Mouse (Mus musculus) neural tube, embryonic 14.5 days (tissue): ENCODE data around the gene Cd274. TPM values are rescaled to one million over a fixed set of nuclear protein-coding genes. Genes with fewer than 3 reads are reported as not detected.
A peak's percentile ranks its signal among the peaks of the same experiment; 100 is the strongest.

Source experiments
- ATAC-seq: fragments of 200-750 bp; cut with Nextera tagmentation; 2 replicates; pipeline ENCODE4 v1.8.0; 2017; ENCODE audit warnings: low read depth, mild to moderate bottlenecking, moderate TSS enrichment, moderate library complexity
- H3K27ac ChIP-seq: fragments of 300-500 bp; sonication (generic); 2 replicates; pipeline ENCODE4 v1.5.1; 2014; ENCODE audit warnings: low read depth, mild to moderate bottlenecking, control low read depth, low read length, moderate library complexity, mixed read lengths
- H3K27me3 ChIP-seq: fragments of 300-500 bp; sonication (generic); 2 replicates; pipeline ENCODE4 v1.6.1; 2014; ENCODE audit warnings: low read length; ENCODE audit not compliant: control insufficient read depth, insufficient read depth
- H3K36me3 ChIP-seq: fragments of 300-500 bp; sonication (generic); 2 replicates; pipeline ENCODE4 v1.6.1; 2014; ENCODE audit warnings: low read length, mixed read lengths; ENCODE audit not compliant: control insufficient read depth, insufficient read depth
- H3K4me1 ChIP-seq: fragments of 300-500 bp; sonication (generic); 2 replicates; pipeline ENCODE4 v1.6.1; 2014; ENCODE audit warnings: low read length; ENCODE audit not compliant: control insufficient read depth, insufficient read depth
- H3K4me2 ChIP-seq: fragments of 300-500 bp; sonication (generic); 2 replicates; pipeline ENCODE4 v1.6.1; 2014; ENCODE audit warnings: mild to moderate bottlenecking, low read depth, low read length, control low read depth
- H3K4me3 ChIP-seq: fragments of 300-500 bp; sonication (generic); 2 replicates; pipeline ENCODE4 v1.5.1; 2014; ENCODE audit warnings: low read depth, low read length, control low read depth, mixed read lengths
- H3K9ac ChIP-seq: fragments of 300-500 bp; sonication (generic); replicated peaks from 2 replicates; pipeline ENCODE4 v1.6.1; 2014; ENCODE audit warnings: low read depth, mild to moderate bottlenecking, control low read depth, low read length, mixed read lengths
- H3K9me3 ChIP-seq: fragments of 300-500 bp; sonication (generic); 2 replicates; pipeline ENCODE4 v1.6.1; 2016; ENCODE audit warnings: low read length; ENCODE audit not compliant: control insufficient read depth
- WGBS: fragments of 180-500 bp; shearing (Covaris S2); extraction: QIAGEN DNeasy Blood & Tissue Kit; methylation state at CpG from one replicate; pipeline ENCODE4 v1.1.7; 2014; 5-methylcytosine and 5-hydroxymethylcytosine counted together
- polyA plus RNA-seq: library from polyadenylated mRNA; unstranded; fragments of >200 nt; fragmentation: Nextera tagmentation; extraction: Ambion mirVana; gene quantifications from 2 replicates; pipeline ENCODE4 v1.2.1, GENCODE M21; 2014

Gene Cd274
- polyA plus RNA-seq, 1 experiment from 2014 or later = 0.95 TPM

DNA sequence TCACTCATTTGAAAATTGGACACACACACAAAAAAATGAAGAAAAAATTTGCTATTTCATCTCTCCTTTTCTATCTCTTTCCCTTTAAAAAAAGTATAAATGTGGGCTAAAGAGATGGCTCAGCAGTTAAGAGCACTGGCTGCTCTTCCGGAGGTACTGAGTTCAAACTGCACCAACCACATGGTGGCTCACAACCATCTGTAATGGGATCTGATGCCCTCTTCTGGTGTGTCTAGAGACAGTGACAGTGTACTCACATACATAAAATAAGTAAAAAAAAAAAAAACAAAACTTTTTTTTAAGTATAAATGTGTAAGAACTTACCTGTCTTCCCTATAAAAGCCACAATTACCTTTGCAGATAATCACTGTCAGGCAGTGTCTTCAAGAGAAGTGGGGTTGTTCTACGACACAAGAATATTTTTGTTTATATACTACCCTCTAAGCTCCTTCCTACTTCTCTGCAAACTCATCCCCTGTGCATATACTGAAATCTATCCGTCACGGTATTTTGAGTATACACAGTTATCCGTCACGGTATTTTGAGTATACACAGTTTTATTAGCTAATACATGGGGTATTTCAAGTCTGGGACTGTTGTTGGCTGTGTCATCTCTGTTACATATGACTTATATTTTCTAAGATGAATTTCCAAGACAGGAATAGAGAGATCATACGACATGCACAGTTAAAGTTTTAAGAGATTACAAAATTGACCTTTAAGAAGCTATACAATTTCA lies 3.5 kb downstream of the Cd274 start:
- H3K4me1 ChIP-seq = peaks cover 4% of the 10 kb centered on the region; the same call in 1 of the 2 replicates
- no peak overlapping the region for H3K27ac ChIP-seq
- H3K27me3 ChIP-seq = no peaks in the 10 kb centered on the region
- H3K4me2 ChIP-seq = no peak overlapping the region
- no peak for ATAC-seq
- 92% methylated on average over 7 of the region's 7 CpGs for WGBS
- H3K9me3 ChIP-seq = no peaks in the 10 kb centered on the region
- no peak overlapping the region for H3K4me3 ChIP-seq
- H3K36me3 ChIP-seq = no peaks in the 10 kb centered on the region
- H3K9ac ChIP-seq = no peak overlapping the region

DNA sequence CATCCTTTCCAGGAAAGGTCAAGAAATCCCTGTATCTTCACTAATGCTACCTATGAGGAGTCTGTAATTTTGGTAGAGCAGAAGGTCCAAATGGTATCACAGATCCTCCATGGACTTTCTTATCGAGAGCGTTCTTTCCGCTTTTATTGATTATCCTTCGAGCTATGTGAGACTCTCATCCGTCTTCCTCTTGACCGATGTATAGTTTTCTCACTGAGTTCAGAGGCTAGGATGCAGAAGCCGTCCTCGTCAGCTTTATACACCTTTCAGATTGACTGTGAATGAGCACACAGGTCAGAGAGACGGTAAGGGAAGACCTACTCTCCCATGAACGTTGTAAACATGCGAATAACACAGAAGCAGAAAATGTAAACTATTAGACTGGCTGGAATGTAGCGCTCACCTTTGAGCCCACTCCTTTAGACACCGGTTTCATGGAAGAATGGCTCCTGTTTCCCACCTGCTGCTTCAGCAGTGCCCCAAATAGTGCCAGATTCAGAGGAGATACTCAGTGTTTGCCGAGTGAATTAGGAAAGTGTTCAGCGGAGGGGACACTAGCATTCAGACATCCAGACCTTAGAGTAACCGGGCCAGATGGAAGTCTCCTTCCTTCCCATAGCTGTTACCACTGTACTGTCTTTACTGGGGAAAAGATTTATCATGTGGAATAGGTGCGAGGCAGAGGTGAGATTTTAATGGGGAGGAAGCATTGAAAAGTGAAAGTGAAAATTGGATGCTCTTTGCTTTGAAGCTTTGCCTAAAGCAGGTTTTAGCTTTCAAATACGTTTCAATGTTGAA lies 4.2 kb downstream of the Cd274 start:
- no peak for ATAC-seq
- no peaks in the 10 kb centered on the region for H3K9me3 ChIP-seq
- H3K27me3 ChIP-seq = no peaks in the 10 kb centered on the region
- H3K27ac ChIP-seq = no peak overlapping the region
- no peak overlapping the region for H3K4me3 ChIP-seq
- WGBS = 82% methylated on average over 18 of the region's 18 CpGs
- H3K4me2 ChIP-seq = no peak overlapping the region
- H3K4me1 ChIP-seq = peaks cover 4% of the 10 kb centered on the region; the same call in 1 of the 2 replicates
- no peaks in the 10 kb centered on the region for H3K36me3 ChIP-seq
- H3K9ac ChIP-seq = no peak overlapping the region

DNA sequence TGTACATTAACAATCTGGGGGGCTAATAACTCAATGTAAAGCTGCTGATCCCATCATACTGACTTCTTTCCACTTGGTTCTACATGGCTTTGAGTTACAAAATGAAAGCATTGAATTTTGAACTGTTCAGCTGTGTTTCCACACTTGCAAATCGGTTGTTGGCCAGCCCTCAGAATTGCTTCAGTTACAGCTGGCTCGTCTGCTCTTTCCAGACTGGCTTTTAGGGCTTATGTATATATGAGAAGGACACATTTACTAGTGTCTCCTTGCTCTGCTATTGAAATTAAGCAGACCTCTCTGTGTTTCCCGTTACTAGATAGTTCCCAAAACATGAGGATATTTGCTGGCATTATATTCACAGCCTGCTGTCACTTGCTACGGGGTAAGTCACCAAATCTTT lies 4.9 kb downstream of the Cd274 start:
- no peak overlapping the region for H3K9ac ChIP-seq
- no peak overlapping the region for H3K4me3 ChIP-seq
- H3K4me1 ChIP-seq = peaks cover 4% of the 10 kb centered on the region; the same call in 1 of the 2 replicates
- H3K27ac ChIP-seq = no peak overlapping the region
- WGBS = 85% methylated on average over 4 of the region's 4 CpGs
- H3K36me3 ChIP-seq = no peaks in the 10 kb centered on the region
- no peak for ATAC-seq
- H3K4me2 ChIP-seq = no peak overlapping the region
- no peaks in the 10 kb centered on the region for H3K27me3 ChIP-seq
- H3K9me3 ChIP-seq = no peaks in the 10 kb centered on the region

DNA sequence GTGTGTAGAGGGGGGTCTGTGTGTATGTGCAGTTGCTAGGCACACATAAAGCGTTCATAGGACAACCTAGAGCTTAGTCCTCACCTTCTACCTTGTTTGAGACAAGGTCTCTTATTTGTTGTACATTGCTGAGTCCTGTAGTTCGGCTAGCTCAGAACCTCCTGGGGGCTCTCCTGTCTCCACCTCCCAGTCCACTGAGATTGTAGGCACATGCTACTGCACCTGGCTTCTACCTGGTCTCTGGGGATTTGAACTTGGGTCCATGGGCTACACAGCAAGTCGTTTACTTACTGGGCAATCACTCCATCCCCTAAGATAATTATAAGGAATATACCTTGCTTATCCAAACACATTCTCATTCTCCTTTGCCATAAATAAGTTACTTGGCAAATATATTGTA lies 5.4 kb downstream of the Cd274 start:
- Histone ChIP-seq H3K9ac (no peak overlapping the region), H3K27ac (no peak overlapping the region), H3K36me3 (no peaks in the 10 kb centered on the region), H3K9me3 (no peaks in the 10 kb centered on the region), H3K4me1 (peaks cover 4% of the 10 kb centered on the region; the same call in 1 of the 2 replicates), H3K27me3 (no peaks in the 10 kb centered on the region), H3K4me3 (no peak overlapping the region), H3K4me2 (no peak overlapping the region)
- 98% methylated on average over 3 of the region's 3 CpGs for WGBS
- no peak for ATAC-seq

DNA sequence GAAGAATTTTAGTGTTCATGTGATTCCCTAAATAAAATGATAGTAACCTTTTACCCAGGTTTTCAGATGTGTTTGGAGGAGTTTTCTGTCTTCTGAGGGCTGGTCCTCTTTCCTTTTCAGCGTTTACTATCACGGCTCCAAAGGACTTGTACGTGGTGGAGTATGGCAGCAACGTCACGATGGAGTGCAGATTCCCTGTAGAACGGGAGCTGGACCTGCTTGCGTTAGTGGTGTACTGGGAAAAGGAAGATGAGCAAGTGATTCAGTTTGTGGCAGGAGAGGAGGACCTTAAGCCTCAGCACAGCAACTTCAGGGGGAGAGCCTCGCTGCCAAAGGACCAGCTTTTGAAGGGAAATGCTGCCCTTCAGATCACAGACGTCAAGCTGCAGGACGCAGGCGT lies 6.2 kb downstream of the Cd274 start:
- Histone ChIP-seq H3K27ac (no peak overlapping the region), H3K27me3 (no peaks in the 10 kb centered on the region), H3K36me3 (no peaks in the 10 kb centered on the region), H3K9ac (0 out of 2 replicates have a peak overlapping the region, but pooled peaks have one; percentile 26), H3K4me2 (peak overlapping the region; percentile 40), H3K9me3 (no peaks in the 10 kb centered on the region), H3K4me1 (peaks cover 4% of the 10 kb centered on the region; the same call in 1 of the 2 replicates), H3K4me3 (peak overlapping the region; percentile 20; the same call in 1 of the 2 replicates)
- no peak for ATAC-seq
- WGBS = 33% methylated on average over 11 of the region's 11 CpGs

DNA sequence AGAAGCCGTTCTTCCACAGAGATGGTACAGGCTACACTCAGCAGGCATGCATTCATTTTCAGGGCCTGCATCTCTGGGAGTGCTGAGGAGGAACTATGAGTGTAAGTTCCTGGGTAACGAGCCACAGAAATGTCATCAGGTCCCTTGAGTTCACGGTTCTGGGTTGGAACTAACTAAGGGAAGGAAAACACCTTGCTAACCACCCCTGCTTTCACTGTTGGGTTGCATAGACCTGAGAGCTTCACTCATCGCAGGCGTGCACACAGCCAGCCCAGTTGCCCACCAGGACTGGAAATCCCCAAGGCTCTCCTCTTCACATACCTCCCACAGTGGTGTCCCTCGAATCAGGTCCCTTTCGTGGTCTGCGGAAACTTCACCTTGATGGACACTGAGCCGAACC lies 7.7 kb downstream of the Cd274 start:
- Histone ChIP-seq H3K4me1 (peaks cover 4% of the 10 kb centered on the region; the same call in 1 of the 2 replicates), H3K36me3 (no peaks in the 10 kb centered on the region), H3K9ac (no peak overlapping the region), H3K4me2 (no peak overlapping the region), H3K4me3 (no peak overlapping the region), H3K27me3 (no peaks in the 10 kb centered on the region), H3K9me3 (no peaks in the 10 kb centered on the region), H3K27ac (no peak overlapping the region)
- WGBS = 91% methylated on average over 9 of the region's 9 CpGs
- ATAC-seq = no peak

DNA sequence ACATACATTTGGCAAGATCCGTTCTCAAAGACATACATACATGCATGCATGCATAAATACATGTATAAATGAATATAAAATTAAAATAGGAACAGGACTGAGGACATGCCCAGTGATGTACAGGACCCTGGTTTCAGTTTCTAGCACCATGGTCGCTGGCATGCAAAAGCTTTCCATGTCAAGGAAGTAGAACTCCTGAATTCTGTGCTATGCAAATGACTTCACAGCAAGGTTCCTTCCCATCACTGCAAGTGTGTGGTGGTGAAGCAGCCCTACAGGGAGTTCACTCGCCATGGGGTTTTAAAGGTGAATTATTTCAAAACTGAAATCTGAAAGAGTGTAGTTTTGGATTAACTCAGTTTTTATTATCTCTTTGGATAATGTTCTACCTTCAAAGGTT lies 9.1 kb downstream of the Cd274 start:
- peaks cover 4% of the 10 kb centered on the region; the same call in 1 of the 2 replicates for H3K4me1 ChIP-seq
- H3K9ac ChIP-seq = no peak overlapping the region
- ATAC-seq = no peak
- H3K9me3 ChIP-seq = no peaks in the 10 kb centered on the region
- no peak overlapping the region for H3K27ac ChIP-seq
- H3K27me3 ChIP-seq = no peaks in the 10 kb centered on the region
- 79% methylated on average over 3 of the region's 3 CpGs for WGBS
- no peak overlapping the region for H3K4me3 ChIP-seq
- no peaks in the 10 kb centered on the region for H3K36me3 ChIP-seq
- no peak overlapping the region for H3K4me2 ChIP-seq

DNA sequence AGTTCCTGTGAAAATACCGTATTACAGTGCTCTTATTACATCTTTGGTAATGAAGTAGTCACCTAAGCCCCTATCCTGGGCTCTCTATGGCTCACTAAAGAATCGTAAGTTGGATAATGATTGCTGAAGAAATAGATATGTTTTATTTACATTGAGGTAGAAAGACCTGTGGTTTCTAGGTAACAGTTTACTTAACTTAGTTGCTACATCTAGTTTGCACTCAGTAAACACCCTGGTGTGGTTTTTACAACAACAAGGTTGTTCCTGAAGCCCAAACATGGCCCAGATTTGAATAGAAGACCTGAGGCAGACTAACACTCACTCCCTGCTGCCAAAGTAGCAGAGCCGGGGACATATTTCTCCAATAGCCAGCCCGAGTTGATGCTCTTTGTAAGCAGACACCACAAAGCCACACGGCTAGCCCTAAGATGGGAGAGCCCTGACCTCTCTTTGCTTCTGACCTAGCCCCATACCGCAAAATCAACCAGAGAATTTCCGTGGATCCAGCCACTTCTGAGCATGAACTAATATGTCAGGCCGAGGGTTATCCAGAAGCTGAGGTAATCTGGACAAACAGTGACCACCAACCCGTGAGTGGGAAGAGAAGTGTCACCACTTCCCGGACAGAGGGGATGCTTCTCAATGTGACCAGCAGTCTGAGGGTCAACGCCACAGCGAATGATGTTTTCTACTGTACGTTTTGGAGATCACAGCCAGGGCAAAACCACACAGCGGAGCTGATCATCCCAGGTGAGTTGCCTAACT lies 12.8 kb downstream of the Cd274 start:
- Histone ChIP-seq H3K9me3 (no peaks in the 10 kb centered on the region), H3K27ac (no peak overlapping the region), H3K36me3 (no peaks in the 10 kb centered on the region), H3K27me3 (no peaks in the 10 kb centered on the region), H3K4me3 (no peak overlapping the region), H3K4me1 (no peaks in the 10 kb centered on the region), H3K9ac (no peak overlapping the region), H3K4me2 (no peak overlapping the region)
- ATAC-seq = no peak
- 93% methylated on average over 14 of the region's 14 CpGs for WGBS
